Mouse (Mus musculus): Measurements from ENCODE around the gene Galc. TPM values are rescaled to one million over a fixed set of nuclear protein-coding genes. Genes with fewer than 3 reads are reported as not detected.
A peak's percentile ranks its signal among the peaks of the same experiment; 100 is the strongest.
"Not testable (repeated sequence)": the region's sequence is repeated elsewhere in the genome, so short reads cannot be mapped to it uniquely, and the experiment has no call there.

Galc gene
- polyA plus RNA-seq, 1 experiment from 2014 or later: 12.3 TPM

GRCm38 (mm10) chr12:98246835-98247234 lies 12.4 kb downstream of the Galc start:
- H3K4me1 ChIP-seq: no peaks in the 10 kb centered on the region
- no peak overlapping the region for H3K4me2 ChIP-seq (replicated peaks)
- no peaks in the 10 kb centered on the region for H3K27me3 ChIP-seq (replicated peaks)
- no peak overlapping the region for H3K4me3 ChIP-seq
- no peak for ATAC-seq (ENCODE audit: low FRiP score, low read depth)
- H3K9me3 ChIP-seq: no peaks in the 10 kb centered on the region
- no peak overlapping the region for H3K27ac ChIP-seq
- 87% methylated on average over 4 of the region's 4 CpGs for WGBS
- H3K36me3 ChIP-seq: no peaks in the 10 kb centered on the region
- H3K9ac ChIP-seq: no peak overlapping the region

- no peak overlapping the region for H3K27ac ChIP-seq
- H3K9ac ChIP-seq: no peak overlapping the region
- no peaks in the 10 kb centered on the region for H3K27me3 ChIP-seq (replicated peaks)
- WGBS: 91% methylated on average over 5 of the region's 5 CpGs
- H3K36me3 ChIP-seq: no peaks in the 10 kb centered on the region
- H3K9me3 ChIP-seq: no peaks in the 10 kb centered on the region
- ATAC-seq (ENCODE audit: low FRiP score, low read depth): no peak
- no peak overlapping the region for H3K4me3 ChIP-seq
- H3K4me2 ChIP-seq (replicated peaks): no peak overlapping the region
- no peaks in the 10 kb centered on the region for H3K4me1 ChIP-seq
Observed at GRCm38 (mm10) chr12:98244865-98245264, 14.4 kb downstream of the Galc start.

GRCm38 (mm10) chr12:98244161-98244560 lies 15.1 kb downstream of the Galc start:
- WGBS: 90% methylated on average over 4 of the region's 4 CpGs
- ATAC-seq (ENCODE audit: low FRiP score, low read depth): no peak

GRCm38 (mm10) chr12:98238478-98238877 lies 20.8 kb downstream of the Galc start:
- not testable (repeated sequence) for H3K27ac ChIP-seq; ATAC-seq (ENCODE audit: low FRiP score, low read depth); H3K4me2 ChIP-seq (replicated peaks); H3K4me3 ChIP-seq; H3K9ac ChIP-seq; H3K36me3 ChIP-seq; H3K27me3 ChIP-seq (replicated peaks); H3K4me1 ChIP-seq; H3K9me3 ChIP-seq
- WGBS: 94% methylated on average over 6 of the region's 6 CpGs

More at GRCm38 (mm10) chr12:98244161-98244560, 15.1 kb downstream of the Galc start:
- H3K4me2 ChIP-seq (replicated peaks): no peak overlapping the region
- H3K4me1 ChIP-seq: no peaks in the 10 kb centered on the region
- H3K36me3 ChIP-seq: no peaks in the 10 kb centered on the region
- H3K9ac ChIP-seq: no peak overlapping the region
- no peaks in the 10 kb centered on the region for H3K27me3 ChIP-seq (replicated peaks)
- H3K9me3 ChIP-seq: no peaks in the 10 kb centered on the region
- H3K4me3 ChIP-seq: no peak overlapping the region
- no peak overlapping the region for H3K27ac ChIP-seq

- H3K4me1 ChIP-seq: no peaks in the 10 kb centered on the region
- H3K27ac ChIP-seq: no peak overlapping the region
- 97% methylated on average over 2 of the region's 2 CpGs for WGBS
- no peaks in the 10 kb centered on the region for H3K9me3 ChIP-seq
- ATAC-seq (ENCODE audit: low FRiP score, low read depth): no peak
- no peak overlapping the region for H3K4me3 ChIP-seq
- no peak overlapping the region for H3K9ac ChIP-seq
- no peaks in the 10 kb centered on the region for H3K27me3 ChIP-seq (replicated peaks)
- no peak overlapping the region for H3K4me2 ChIP-seq (replicated peaks)
- no peaks in the 10 kb centered on the region; the same call in 1 of the 2 replicates for H3K36me3 ChIP-seq
Observed at GRCm38 (mm10) chr12:98227037-98227436, 32.2 kb downstream of the Galc start.

- Histone ChIP-seq H3K27me3 (replicated peaks) (no peaks in the 10 kb centered on the region), H3K36me3 (no peaks in the 10 kb centered on the region; the same call in 1 of the 2 replicates)
- 88% methylated on average over 5 of the region's 5 CpGs for WGBS
Observed at GRCm38 (mm10) chr12:98223286-98223685, 36.0 kb downstream of the Galc start.

GRCm38 (mm10) chr12:98216432-98216831 lies 42.8 kb downstream of the Galc start:
- Histone ChIP-seq H3K36me3 (peaks cover 4% of the 10 kb centered on the region; the same call in 1 of the 2 replicates), H3K4me3 (no peak overlapping the region), H3K9ac (no peak overlapping the region), H3K27me3 (replicated peaks) (no peaks in the 10 kb centered on the region), H3K4me1 (0 out of 2 replicates have a peak, but pooled peaks cover 4% of the 10 kb centered on the region), H3K4me2 (replicated peaks) (no peak overlapping the region), H3K9me3 (no peaks in the 10 kb centered on the region), H3K27ac (no peak overlapping the region)
- WGBS: 75% methylated on average over 11 of the region's 11 CpGs
- ATAC-seq (ENCODE audit: low FRiP score, low read depth): no peak

More at GRCm38 (mm10) chr12:98223286-98223685, 36.0 kb downstream of the Galc start:
- ATAC-seq (ENCODE audit: low FRiP score, low read depth): no peak
- no peaks in the 10 kb centered on the region for H3K9me3 ChIP-seq
- H3K4me2 ChIP-seq (replicated peaks): no peak overlapping the region
- no peaks in the 10 kb centered on the region for H3K4me1 ChIP-seq
- H3K9ac ChIP-seq: no peak overlapping the region
- no peak overlapping the region for H3K27ac ChIP-seq
- no peak overlapping the region for H3K4me3 ChIP-seq

- Histone ChIP-seq H3K4me1 (0 out of 2 replicates have a peak, but pooled peaks cover 4% of the 10 kb centered on the region), H3K27ac (no peak overlapping the region), H3K27me3 (replicated peaks) (no peaks in the 10 kb centered on the region), H3K9me3 (no peaks in the 10 kb centered on the region), H3K36me3 (peaks cover 4% of the 10 kb centered on the region; the same call in 1 of the 2 replicates), H3K4me2 (replicated peaks) (no peak overlapping the region), H3K9ac (no peak overlapping the region), H3K4me3 (no peak overlapping the region)
- no peak for ATAC-seq (ENCODE audit: low FRiP score, low read depth)
- WGBS: 70% methylated on average over 6 of the region's 6 CpGs
Observed at GRCm38 (mm10) chr12:98215512-98215911, 43.7 kb downstream of the Galc start.

GRCm38 (mm10) chr12:98214191-98214590 lies 45.1 kb downstream of the Galc start:
- Histone ChIP-seq H3K27me3 (replicated peaks) (no peaks in the 10 kb centered on the region), H3K9ac (no peak overlapping the region), H3K36me3 (peaks cover 4% of the 10 kb centered on the region; the same call in 1 of the 2 replicates), H3K4me1 (0 out of 2 replicates have a peak, but pooled peaks cover 4% of the 10 kb centered on the region), H3K4me3 (no peak overlapping the region), H3K27ac (no peak overlapping the region), H3K4me2 (replicated peaks) (no peak overlapping the region), H3K9me3 (no peaks in the 10 kb centered on the region)
- WGBS: 80% methylated on average over 14 of the region's 14 CpGs
- ATAC-seq (ENCODE audit: low FRiP score, low read depth): no peak

- Histone ChIP-seq H3K4me3 (no peak overlapping the region), H3K36me3 (peaks cover 4% of the 10 kb centered on the region; the same call in 1 of the 2 replicates), H3K9me3 (no peaks in the 10 kb centered on the region), H3K4me2 (replicated peaks) (no peak overlapping the region), H3K9ac (no peak overlapping the region), H3K27me3 (replicated peaks) (no peaks in the 10 kb centered on the region), H3K27ac (no peak overlapping the region), H3K4me1 (0 out of 2 replicates have a peak, but pooled peaks cover 4% of the 10 kb centered on the region)
- ATAC-seq (ENCODE audit: low FRiP score, low read depth): no peak
- WGBS: 92% methylated on average over 7 of the region's 7 CpGs
Observed at GRCm38 (mm10) chr12:98213791-98214190, 45.5 kb downstream of the Galc start.

GRCm38 (mm10) chr12:98213332-98213731 lies 45.9 kb downstream of the Galc start:
- Histone ChIP-seq H3K9ac (no peak overlapping the region), H3K27ac (no peak overlapping the region), H3K4me2 (replicated peaks) (no peak overlapping the region), H3K27me3 (replicated peaks) (no peaks in the 10 kb centered on the region), H3K36me3 (peaks cover 4% of the 10 kb centered on the region; the same call in 1 of the 2 replicates), H3K4me3 (no peak overlapping the region), H3K4me1 (0 out of 2 replicates have a peak, but pooled peaks cover 4% of the 10 kb centered on the region), H3K9me3 (no peaks in the 10 kb centered on the region)
- ATAC-seq (ENCODE audit: low FRiP score, low read depth): no peak
- WGBS: 91% methylated on average over 7 of the region's 7 CpGs

GRCm38 (mm10) chr12:98212457-98213175 lies 46.6 kb downstream of the Galc start:
- Histone ChIP-seq H3K36me3 (peaks cover 4% of the 10 kb centered on the region; the same call in 1 of the 2 replicates), H3K27ac (no peak overlapping the region), H3K4me2 (replicated peaks) (no peak overlapping the region), H3K9me3 (no peaks in the 10 kb centered on the region), H3K4me1 (0 out of 2 replicates have a peak, but pooled peaks cover 4% of the 10 kb centered on the region), H3K4me3 (no peak overlapping the region), H3K27me3 (replicated peaks) (no peaks in the 10 kb centered on the region), H3K9ac (no peak overlapping the region)
- 90% methylated on average over 13 of the region's 13 CpGs for WGBS
- peak; percentile 74 for ATAC-seq (ENCODE audit: low FRiP score, low read depth)

Measured in neural tube, embryonic 12.5 days (tissue).